22 mouse cellular contexts compared by ENCODE assay signal in the genomic region with DNA sequence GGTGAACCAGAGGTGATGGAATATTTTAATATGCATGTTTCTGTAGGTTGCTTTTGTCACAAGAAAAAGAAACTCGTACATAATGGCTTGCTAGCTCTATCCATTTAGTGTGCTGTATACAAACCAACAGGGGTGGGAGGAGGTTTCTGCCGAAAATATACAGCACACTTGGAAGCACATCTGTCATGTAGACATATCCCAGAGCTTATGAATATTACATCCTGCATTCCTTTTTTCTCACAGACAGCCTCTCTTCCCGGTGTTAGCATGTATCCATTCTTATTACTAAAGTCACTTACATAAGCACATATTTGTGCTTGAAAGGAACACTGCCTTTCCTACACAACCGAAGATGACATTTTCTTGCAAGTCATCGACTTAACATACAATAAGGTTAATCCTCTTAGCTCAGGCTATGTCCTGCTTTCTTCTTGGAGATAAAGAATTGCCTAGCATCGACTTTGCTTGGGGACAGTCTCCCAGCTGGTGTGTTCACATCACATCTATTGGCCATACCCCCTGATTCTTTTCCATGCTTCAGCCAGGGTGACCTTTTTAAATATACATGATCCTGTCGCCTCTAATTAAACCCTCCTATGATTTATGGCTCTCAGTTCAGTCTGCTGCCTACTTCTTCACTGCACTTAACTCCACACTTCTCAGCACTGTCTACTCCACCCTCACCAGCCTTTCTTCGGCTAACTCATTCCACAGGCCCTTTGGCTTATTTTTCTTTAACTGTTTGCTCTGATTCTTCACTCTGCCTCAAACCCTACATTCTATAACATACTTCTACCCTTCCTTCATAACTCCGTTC. TPM values are rescaled to one million over a fixed set of nuclear protein-coding genes. Genes with fewer than 3 reads are reported as not detected.
DNase-seq lines count a peak whose midpoint lies in the region; ATAC-seq and TF ChIP-seq lines count a peak whose summit lies in the region.
"Had no signal": no experiment of that assay in that cellular context is flagged by ENCODE, and none has a peak within 500 bp of the region (broad histone marks: within the 10 kb centered on the region; RNA-seq: fewer than 3 reads in every experiment).

No protein-coding gene starts in this region.

- DNase-seq in forebrain, postnatal 0 days: no peak
- DNase-seq in forebrain, embryonic 10.5 days (ENCODE audit: extremely low spot score, low spot score): no peak
- peak; percentile 47 for DNase-seq in midbrain, embryonic 14.5 days
- no peak for DNase-seq in midbrain, postnatal 0 days (ENCODE audit: low spot score)
- DNase-seq in gastrocnemius, postnatal 14 days: no peak
- no peak for DNase-seq in adrenal gland, postnatal 14 days
- DNase-seq: cerebellum, adult 11 months; cerebellum, postnatal 36 days; gastrocnemius, postnatal 25 days; heart, postnatal 36 days; right cerebral cortex, postnatal 25 days; thymus, postnatal 25 days had no signal

- H3K4me2 ChIP-seq in forebrain, postnatal 0 days (ENCODE audit: low read depth): no peak overlapping the region
- H3K4me2 ChIP-seq in midbrain, embryonic 14.5 days (ENCODE audit: low read length): no peak overlapping the region
- H3K4me2 ChIP-seq in midbrain, postnatal 0 days (ENCODE audit: low read depth, low read length, poor library complexity, severe bottlenecking): no peak overlapping the region
- H3K4me2 ChIP-seq in midbrain, embryonic 15.5 days: no peak overlapping the region
- H3K4me2 ChIP-seq: heart, embryonic 11.5 days; limb, embryonic 12.5 days had no signal

- peak; percentile 23; the same call in 1 of the 2 replicates for ATAC-seq in forebrain, postnatal 0 days
- peak; percentile 43; the same call in 1 of the 2 replicates for ATAC-seq in midbrain, embryonic 14.5 days (ENCODE audit: low FRiP score, low TSS enrichment)
- ATAC-seq in midbrain, postnatal 0 days (ENCODE audit: low FRiP score): no peak
- ATAC-seq in midbrain, embryonic 15.5 days (replicated peaks): peak; percentile 72
- ATAC-seq: intestine, postnatal 0 days had no signal

- intact Hi-C loops in gastrocnemius, postnatal 14 days (cut with DNase I; ENCODE audit: low total_unique reads): no loop called here

- no peaks in the 10 kb centered on the region for H3K9me3 ChIP-seq in forebrain, postnatal 0 days (ENCODE audit: low read length)
- peaks cover 8% of the 10 kb centered on the region; the same call in 1 of the 2 replicates for H3K9me3 ChIP-seq in forebrain, embryonic 10.5 days
- H3K9me3 ChIP-seq in midbrain, embryonic 14.5 days (ENCODE audit: control insufficient read depth, low read length): no peaks in the 10 kb centered on the region
- H3K9me3 ChIP-seq in midbrain, postnatal 0 days (ENCODE audit: low read length): no peaks in the 10 kb centered on the region
- no peaks in the 10 kb centered on the region for H3K9me3 ChIP-seq in midbrain, embryonic 15.5 days
- H3K9me3 ChIP-seq: limb, embryonic 12.5 days had no signal

- H3K27ac ChIP-seq in forebrain, postnatal 0 days (ENCODE audit: low read depth, low read length): no peak overlapping the region
- no peak overlapping the region for H3K27ac ChIP-seq in forebrain, embryonic 10.5 days
- H3K27ac ChIP-seq in midbrain, embryonic 14.5 days (replicated peaks; ENCODE audit: low read depth, low read length): peak overlapping the region; percentile 63
- H3K27ac ChIP-seq in midbrain, postnatal 0 days (ENCODE audit: low read depth, low read length): no peak overlapping the region
- peak overlapping the region; percentile 50 for H3K27ac ChIP-seq in midbrain, embryonic 15.5 days
- H3K27ac ChIP-seq: kidney, postnatal 0 days; layer of hippocampus, adult 2 months; left cerebral cortex, adult 2 months; limb, embryonic 12.5 days; liver, embryonic 14.5 days; stomach, postnatal 0 days had no signal

- no peak overlapping the region for H3K4me3 ChIP-seq in forebrain, postnatal 0 days (ENCODE audit: low read depth, low read length)
- no peak overlapping the region for H3K4me3 ChIP-seq in forebrain, embryonic 10.5 days
- no peak overlapping the region for H3K4me3 ChIP-seq in midbrain, embryonic 14.5 days (replicated peaks; ENCODE audit: low read depth, low read length)
- H3K4me3 ChIP-seq in midbrain, postnatal 0 days (ENCODE audit: low read depth, low read length): no peak overlapping the region
- H3K4me3 ChIP-seq in midbrain, embryonic 15.5 days: no peak overlapping the region
- H3K4me3 ChIP-seq: layer of hippocampus, adult 2 months; left cerebral cortex, adult 2 months; limb, embryonic 12.5 days had no signal

- no peaks in the 10 kb centered on the region for H3K36me3 ChIP-seq in forebrain, postnatal 0 days (ENCODE audit: insufficient read depth)
- H3K36me3 ChIP-seq in forebrain, embryonic 10.5 days (replicated peaks): no peaks in the 10 kb centered on the region
- H3K36me3 ChIP-seq in midbrain, embryonic 14.5 days (ENCODE audit: control insufficient read depth, insufficient read depth, low read length): no peaks in the 10 kb centered on the region
- H3K36me3 ChIP-seq in midbrain, postnatal 0 days (ENCODE audit: insufficient read depth, low read length): no peaks in the 10 kb centered on the region
- no peaks in the 10 kb centered on the region for H3K36me3 ChIP-seq in midbrain, embryonic 15.5 days (replicated peaks)
- H3K36me3 ChIP-seq: limb, embryonic 12.5 days had no signal

- no peak for TF ChIP-seq CTCF in forebrain, postnatal 0 days (IDR thresholded peaks at IDR 0.05; ENCODE audit: low read depth)
- TF ChIP-seq CTCF in midbrain, postnatal 0 days (IDR thresholded peaks at IDR 0.05): no peak

- WGBS in forebrain, postnatal 0 days: 65% methylated on average over 9 of the region's 9 CpGs
- WGBS in forebrain, embryonic 10.5 days: 82% methylated on average over 9 of the region's 9 CpGs
- 26% methylated on average over 9 of the region's 9 CpGs for WGBS in midbrain, embryonic 14.5 days
- 31% methylated on average over 9 of the region's 9 CpGs for WGBS in midbrain, postnatal 0 days
- WGBS in midbrain, embryonic 15.5 days: 32% methylated on average over 9 of the region's 9 CpGs

- H3K4me1 ChIP-seq in forebrain, postnatal 0 days (ENCODE audit: insufficient read depth): no peaks in the 10 kb centered on the region
- no peaks in the 10 kb centered on the region for H3K4me1 ChIP-seq in forebrain, embryonic 10.5 days
- H3K4me1 ChIP-seq in midbrain, embryonic 14.5 days (ENCODE audit: control insufficient read depth, insufficient read depth, low read length): peaks cover 10% of the 10 kb centered on the region
- no peaks in the 10 kb centered on the region for H3K4me1 ChIP-seq in midbrain, postnatal 0 days (ENCODE audit: insufficient read depth, low read length)
- H3K4me1 ChIP-seq in midbrain, embryonic 15.5 days: peaks cover 8% of the 10 kb centered on the region
- H3K4me1 ChIP-seq: limb, embryonic 12.5 days had no signal

- no peak overlapping the region for H3K9ac ChIP-seq in forebrain, postnatal 0 days
- no peak overlapping the region for H3K9ac ChIP-seq in midbrain, embryonic 14.5 days (replicated peaks; ENCODE audit: low read length)
- H3K9ac ChIP-seq in midbrain, postnatal 0 days (replicated peaks; ENCODE audit: low read length, poor library complexity, severe bottlenecking): no peak overlapping the region
- no peak overlapping the region for H3K9ac ChIP-seq in midbrain, embryonic 15.5 days
- H3K9ac ChIP-seq: limb, embryonic 12.5 days; liver, embryonic 14.5 days had no signal

- no peaks in the 10 kb centered on the region for H3K27me3 ChIP-seq in forebrain, postnatal 0 days (ENCODE audit: insufficient read depth, low read length)
- no peaks in the 10 kb centered on the region for H3K27me3 ChIP-seq in forebrain, embryonic 10.5 days (ENCODE audit: poor library complexity, severe bottlenecking)
- H3K27me3 ChIP-seq in midbrain, embryonic 14.5 days (ENCODE audit: control insufficient read depth, insufficient read depth, low read length): no peaks in the 10 kb centered on the region
- H3K27me3 ChIP-seq in midbrain, postnatal 0 days (ENCODE audit: insufficient read depth, low read length): no peaks in the 10 kb centered on the region
- H3K27me3 ChIP-seq in midbrain, embryonic 15.5 days (replicated peaks): no peaks in the 10 kb centered on the region
- H3K27me3 ChIP-seq: CH12.LX; limb, embryonic 12.5 days had no signal

RNA-seq across cellular contexts. Expression of gene Ndufb4, which starts 9.6 kb away (rescaled TPM):
- total RNA-seq in forebrain, postnatal 0 days (2014; rRNA removed): 33.9 and 49.3 TPM in 2 replicates
- polyA plus RNA-seq in forebrain, postnatal 0 days (2015; fragmentation: Nextera tagmentation; extraction: Ambion mirVana): 79.1 and 117 TPM in 2 replicates
- polyA plus RNA-seq in forebrain, embryonic 10.5 days (2016; fragmentation: Nextera tagmentation; extraction: Ambion mirVana): 44.8 and 47.6 TPM in 2 replicates
- 68.6 and 76.9 TPM in 2 replicates for polyA plus RNA-seq in midbrain, embryonic 14.5 days (2014; fragmentation: Nextera tagmentation; extraction: Ambion mirVana)
- total RNA-seq in midbrain, postnatal 0 days (2014; rRNA removed): 32.3 and 39.6 TPM in 2 replicates
- 86.9 and 90.7 TPM in 2 replicates for polyA plus RNA-seq in midbrain, postnatal 0 days (2015; fragmentation: Nextera tagmentation; extraction: Ambion mirVana)
- 46.3 and 49.9 TPM in 2 replicates for polyA plus RNA-seq in midbrain, embryonic 15.5 days (2015; fragmentation: Nextera tagmentation; extraction: Ambion mirVana)
- total RNA-seq in gastrocnemius, postnatal 14 days (2021): 100 to 1,000 TPM; 142 to 157 TPM
- 181 and 184 TPM in 2 replicates for total RNA-seq in adrenal gland, postnatal 14 days (2021)

Comparison
In these comparisons a context has a peak if more than half of its experiments do, and no peak if none do; other contexts are left out.
1. H3K27ac ChIP-seq: peak in midbrain, embryonic 14.5 days (single experiment) and midbrain, embryonic 15.5 days (single experiment); none in forebrain, postnatal 0 days (single experiment), forebrain, embryonic 10.5 days (single experiment) and midbrain, postnatal 0 days (single experiment).